Mouse (Mus musculus) E14TG2a.4 (cell line): ENCODE results near the gene Msmo1.

Experiments used
- CTCF ChIP-seq: conservative IDR thresholded peaks from 2 replicates; pipeline ENCODE4 v1.5.1; 2014; ENCODE audit warnings: low read length
- NANOG ChIP-seq: IDR thresholded peaks from 2 replicates; pipeline ENCODE4 v1.6.1; 2014; ENCODE audit warnings: borderline replicate concordance, low read length, mixed read lengths
- POU5F1 ChIP-seq: IDR thresholded peaks from 2 replicates; pipeline ENCODE4 v1.6.1; 2014; ENCODE audit warnings: low read length, borderline replicate concordance

DNA sequence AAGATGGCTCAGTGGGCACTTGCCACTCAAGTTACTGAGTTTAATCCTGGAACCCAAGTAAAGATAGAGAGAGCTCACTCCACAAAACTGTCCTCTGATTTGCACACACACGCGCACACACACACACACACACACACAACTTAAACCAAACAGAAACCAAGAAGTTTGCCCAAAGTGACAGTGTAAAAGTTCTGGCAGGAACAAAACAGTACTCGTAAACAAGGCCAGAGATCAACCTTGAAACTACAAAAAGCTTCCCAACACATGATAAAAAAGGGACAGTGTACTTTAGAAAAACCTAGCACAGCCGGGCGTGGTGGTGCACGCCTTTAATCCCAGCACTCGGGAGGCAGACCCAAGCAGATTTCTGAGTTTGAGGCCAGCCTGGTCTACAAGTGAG is 5.4 kb downstream of the Msmo1 start:
- TF ChIP-seq CTCF (no peak), NANOG (no peak), POU5F1 (no peak)
